Mouse (Mus musculus) left cerebral cortex, postnatal 14 days (tissue): ENCODE measurements around the gene Lgi1. TPM values are rescaled to one million over a fixed set of nuclear protein-coding genes. Genes with fewer than 3 reads are reported as not detected.

Experiments
- DNase-seq, 2 experiments: peaks; one replicate each; pipeline ENCODE4 v3.0.0; 2021 to 2022; ENCODE audit warnings: low spot score in 2 of 2, mixed read lengths in 1 of 2
- intact Hi-C: fragments of 180-260 bp; cut with DNase I; formaldehyde crosslinking; loops from one replicate; pipeline ENCODE4 v1.15.1; 2025
- total RNA-seq, 2 experiments: library from RNA; stranded (reverse); gene quantifications; 2 replicates each; pipeline ENCODE4 v1.2.3; 2021

Gene Lgi1
- total RNA-seq, 2 experiments from 2014 or later, result 117 to 127 TPM

- intact Hi-C loops, result loop anchor here (5.0 kb wide), 1 partner anchor 94 kb away; no protein-coding TSS in a partner anchor
- peak; percentile 49 to 65 for DNase-seq
These were observed 5.7 kb upstream of the Lgi1 start for GRCm38 (mm10) chr19:38258651-38259065.

GRCm38 (mm10) chr19:38259436-38259835, 4.9 kb upstream of the Lgi1 start:
- intact Hi-C loops, result loop anchor here (5.0 kb wide), 1 partner anchor 93 kb away; no protein-coding TSS in a partner anchor
- DNase-seq, result peak in 1 of 2 experiments; percentile 31

GRCm38 (mm10) chr19:38260346-38260745, 4.0 kb upstream of the Lgi1 start:
- DNase-seq, result peak; percentile 44 to 65
- intact Hi-C loops, result no loop called here

- peak in 1 of 2 experiments; percentile 36 for DNase-seq
These were observed 3.0 kb upstream of the Lgi1 start for GRCm38 (mm10) chr19:38261351-38261750.

GRCm38 (mm10) chr19:38263829-38264504, 369 bp upstream of the Lgi1 start:
- peak; percentile 84 to 90 for DNase-seq
- intact Hi-C loops, result loop anchor here (1.0 to 2.0 kb wide), 2 partner anchors 40 to 59 kb away; partner anchors contain the start of gene Fra10ac1

More at GRCm38 (mm10) chr19:38261351-38261750, 3.0 kb upstream of the Lgi1 start:
- intact Hi-C loops, result no loop called here

DNA sequence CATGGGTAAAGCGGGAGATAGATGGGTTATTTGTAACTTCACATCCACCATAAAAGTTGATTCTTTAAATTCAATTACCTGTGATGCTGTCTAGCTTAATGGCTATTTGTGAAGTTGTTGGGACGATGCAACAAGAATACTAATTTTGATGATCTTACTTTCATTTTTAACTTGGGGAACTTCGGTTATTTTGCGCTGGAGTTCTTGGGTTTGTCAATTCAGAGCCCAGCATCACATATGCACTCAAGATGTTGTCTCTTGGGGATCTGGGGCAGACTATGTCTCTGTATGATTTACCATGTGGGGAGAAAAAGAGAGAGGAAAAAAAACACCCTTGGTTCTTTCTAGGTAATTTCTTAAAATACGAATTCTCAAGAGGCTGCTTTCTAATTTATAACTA, 1.4 kb downstream of the Lgi1 start:
- intact Hi-C loops, result loop anchor here (2.0 kb wide), 1 partner anchor 57 kb away; no protein-coding TSS in a partner anchor
- DNase-seq, result no peak

DNA sequence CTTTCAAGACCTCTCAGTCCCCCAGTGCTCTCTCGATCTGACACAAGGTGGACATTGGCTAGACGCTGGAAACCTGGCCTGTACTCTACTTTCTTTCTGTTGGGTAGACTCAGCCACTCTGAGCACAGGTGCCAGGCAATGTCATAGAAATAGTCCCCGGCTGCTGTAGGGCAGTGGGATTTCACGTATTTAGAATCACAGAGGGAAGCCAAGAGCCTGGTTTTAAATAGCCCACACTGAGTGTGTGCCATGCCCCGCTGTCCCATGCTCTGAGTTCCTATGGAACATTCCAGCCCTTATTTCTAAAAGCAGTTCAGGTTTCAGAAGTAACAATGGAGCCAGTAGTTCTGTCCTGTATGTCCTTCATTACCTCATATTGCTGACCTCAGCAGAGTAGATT, 3.1 kb downstream of the Lgi1 start:
- DNase-seq, result no peak
- intact Hi-C loops, result no loop called here

- no peak for DNase-seq
- intact Hi-C loops, result no loop called here
These were observed 6.7 kb downstream of the Lgi1 start for GRCm38 (mm10) chr19:38271071-38271470.

DNA sequence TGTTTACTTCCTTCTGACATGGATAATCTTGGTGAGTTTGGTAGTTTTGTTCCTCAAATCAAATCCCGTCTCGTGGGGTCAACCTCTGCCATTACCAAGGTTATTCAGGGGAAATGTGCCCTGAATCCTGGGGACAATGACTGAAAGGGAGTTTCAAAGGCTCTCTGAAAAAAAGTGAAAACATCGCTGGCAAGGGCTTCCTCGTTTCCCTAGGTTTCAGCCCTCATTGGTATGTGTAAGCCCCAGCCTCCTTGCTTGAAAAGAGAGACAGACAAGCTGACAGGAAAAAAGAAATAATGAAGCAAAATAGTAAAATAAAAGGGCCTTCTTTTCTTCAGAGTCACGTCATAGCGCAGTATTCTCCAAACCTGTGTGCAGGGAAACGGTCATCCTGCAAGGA, 9.5 kb downstream of the Lgi1 start:
- intact Hi-C loops, result no loop called here
- DNase-seq, result peak in 1 of 2 experiments; percentile 28

- peak; percentile 53 to 55 for DNase-seq
- intact Hi-C loops, result no loop called here
These were observed 10.5 kb downstream of the Lgi1 start for GRCm38 (mm10) chr19:38274747-38275421.

- intact Hi-C loops, result no loop called here
These were observed 11.9 kb downstream of the Lgi1 start for GRCm38 (mm10) chr19:38276226-38276625.

GRCm38 (mm10) chr19:38280242-38280641, 15.9 kb downstream of the Lgi1 start:
- intact Hi-C loops, result no loop called here

More at GRCm38 (mm10) chr19:38276226-38276625, 11.9 kb downstream of the Lgi1 start:
- DNase-seq, result no peak

DNA sequence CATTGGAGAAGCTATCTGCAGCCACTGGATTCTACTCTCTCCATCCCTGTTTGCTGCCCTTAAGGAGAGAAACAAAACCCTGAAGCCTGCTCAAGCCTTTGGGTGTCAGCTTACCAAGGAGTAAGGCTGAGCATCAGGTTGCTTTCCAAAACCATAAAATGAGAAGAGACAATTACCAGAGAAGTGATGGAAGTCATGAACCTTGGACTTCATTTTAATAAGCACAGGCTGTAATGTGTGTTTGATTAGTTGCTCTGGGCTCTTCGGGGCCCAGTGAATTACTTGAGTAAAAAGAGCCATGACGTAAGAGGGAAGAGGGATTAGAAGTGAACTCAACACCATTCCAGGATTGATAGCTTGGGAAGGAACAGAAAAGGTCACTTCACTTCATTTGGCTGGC, 18.1 kb downstream of the Lgi1 start:
- intact Hi-C loops, result no loop called here
- no peak for DNase-seq

More at GRCm38 (mm10) chr19:38280242-38280641, 15.9 kb downstream of the Lgi1 start:
- DNase-seq, result peak in 1 of 2 experiments; percentile 28

DNA sequence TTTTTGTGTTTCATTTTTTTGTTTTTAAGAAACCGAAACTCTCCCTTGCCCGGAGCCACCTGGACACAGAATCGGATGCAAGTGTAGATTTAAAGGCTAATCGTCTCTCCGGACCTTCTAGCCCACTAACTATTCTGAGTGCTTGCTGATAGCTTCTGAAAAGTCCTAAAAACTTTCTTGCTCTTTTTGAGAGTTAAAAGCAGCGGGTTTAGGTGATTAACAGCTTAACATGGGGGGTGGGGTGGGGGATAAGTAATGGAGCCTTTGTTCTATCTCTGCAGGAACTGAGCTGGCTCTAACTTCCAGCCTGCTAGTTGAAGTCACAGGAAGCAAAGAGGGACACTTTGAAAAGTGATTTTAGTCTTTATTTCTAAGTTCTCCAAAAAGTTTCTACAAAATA, 24.2 kb downstream of the Lgi1 start:
- intact Hi-C loops, result no loop called here
- DNase-seq, result no peak

- peak; percentile 69 to 70 for DNase-seq
- intact Hi-C loops, result no loop called here
These were observed 27.1 kb downstream of the Lgi1 start for GRCm38 (mm10) chr19:38291432-38291831.

GRCm38 (mm10) chr19:38298018-38298626, 33.8 kb downstream of the Lgi1 start:
- intact Hi-C loops, result no loop called here
- no peak for DNase-seq

DNA sequence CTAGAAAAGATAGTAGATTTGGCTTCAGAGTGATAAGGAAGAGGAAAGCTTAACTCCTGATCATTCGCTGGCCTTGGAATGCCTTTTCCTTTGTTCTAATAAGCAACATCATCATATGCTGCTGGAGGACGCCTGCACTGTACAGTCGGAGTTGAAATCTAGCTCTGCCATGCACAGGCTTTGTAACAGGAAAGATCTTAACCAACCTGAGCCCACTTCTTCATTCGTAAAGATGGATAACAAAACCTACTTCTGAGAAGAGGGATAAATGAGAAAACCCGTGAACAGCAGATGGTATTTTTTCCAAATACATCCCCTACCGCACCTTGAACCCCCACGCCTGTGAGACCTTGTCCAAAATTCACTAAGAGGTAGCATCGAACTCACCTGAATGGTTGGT, 43.8 kb downstream of the Lgi1 start:
- intact Hi-C loops, result no loop called here
- no peak for DNase-seq

GRCm38 (mm10) chr19:38315099-38315498, 50.8 kb downstream of the Lgi1 start:
- no peak for DNase-seq
- intact Hi-C loops, result no loop called here

- DNase-seq, result no peak
- intact Hi-C loops, result no loop called here
These were observed 52.4 kb downstream of the Lgi1 start for GRCm38 (mm10) chr19:38316602-38317313.

DNA sequence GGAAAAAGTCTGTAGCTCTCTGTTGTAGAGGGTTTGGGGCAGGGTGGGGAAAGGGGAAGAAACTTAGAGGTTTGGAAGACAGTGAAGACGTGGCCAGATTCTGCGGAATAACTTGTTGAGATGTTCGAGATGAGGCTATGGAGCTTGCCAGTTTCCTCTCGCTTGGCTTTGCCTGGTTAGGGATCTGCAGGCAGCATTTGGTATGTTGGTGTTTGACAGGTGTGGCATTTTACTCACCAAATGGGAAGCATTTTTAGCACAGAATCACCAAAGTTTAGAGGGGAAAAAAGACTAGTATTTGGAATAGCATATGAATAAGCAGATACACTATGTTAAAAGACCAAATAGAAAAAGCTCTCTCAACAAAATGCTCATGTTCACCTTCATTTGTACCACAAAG, 54.0 kb downstream of the Lgi1 start:
- no peak for DNase-seq
- intact Hi-C loops, result no loop called here
